Mouse (Mus musculus): ENCODE data around the gene Itga9. TPM values are rescaled to one million over a fixed set of nuclear protein-coding genes. Genes with fewer than 3 reads are reported as not detected.

Itga9 gene
- polyA plus RNA-seq, 1 experiment from 2014 or later, result 12.6 TPM

- Histone ChIP-seq H3K36me3 (ENCODE audit: control insufficient read depth, insufficient read depth, low read length) (no peaks in the 10 kb centered on the region), H3K9me3 (ENCODE audit: control insufficient read depth, low read length) (no peaks in the 10 kb centered on the region), H3K4me3 (ENCODE audit: low read depth, low read length) (no peak overlapping the region), H3K4me2 (ENCODE audit: low read length) (no peak overlapping the region), H3K9ac (ENCODE audit: low read length) (no peak overlapping the region), H3K4me1 (replicated peaks; ENCODE audit: control insufficient read depth, insufficient read depth, low read length) (peaks cover 36% of the 10 kb centered on the region), H3K27ac (ENCODE audit: low read depth) (peak overlapping the region; percentile 23; the same call in 1 of the 2 replicates), H3K27me3 (replicated peaks; ENCODE audit: control insufficient read depth, insufficient read depth, low read length) (no peaks in the 10 kb centered on the region)
- peak; percentile 66; the same call in 1 of the 2 replicates for ATAC-seq (replicated peaks; ENCODE audit: low FRiP score, low TSS enrichment, low read depth)
- WGBS, result 46% methylated on average over 14 of the region's 14 CpGs
- DNase-seq (ENCODE audit: low spot score), result peak; percentile 86
Measured at GRCm38 (mm10) chr9:118705381-118706074, 99.0 kb downstream of the Itga9 start.

DNA sequence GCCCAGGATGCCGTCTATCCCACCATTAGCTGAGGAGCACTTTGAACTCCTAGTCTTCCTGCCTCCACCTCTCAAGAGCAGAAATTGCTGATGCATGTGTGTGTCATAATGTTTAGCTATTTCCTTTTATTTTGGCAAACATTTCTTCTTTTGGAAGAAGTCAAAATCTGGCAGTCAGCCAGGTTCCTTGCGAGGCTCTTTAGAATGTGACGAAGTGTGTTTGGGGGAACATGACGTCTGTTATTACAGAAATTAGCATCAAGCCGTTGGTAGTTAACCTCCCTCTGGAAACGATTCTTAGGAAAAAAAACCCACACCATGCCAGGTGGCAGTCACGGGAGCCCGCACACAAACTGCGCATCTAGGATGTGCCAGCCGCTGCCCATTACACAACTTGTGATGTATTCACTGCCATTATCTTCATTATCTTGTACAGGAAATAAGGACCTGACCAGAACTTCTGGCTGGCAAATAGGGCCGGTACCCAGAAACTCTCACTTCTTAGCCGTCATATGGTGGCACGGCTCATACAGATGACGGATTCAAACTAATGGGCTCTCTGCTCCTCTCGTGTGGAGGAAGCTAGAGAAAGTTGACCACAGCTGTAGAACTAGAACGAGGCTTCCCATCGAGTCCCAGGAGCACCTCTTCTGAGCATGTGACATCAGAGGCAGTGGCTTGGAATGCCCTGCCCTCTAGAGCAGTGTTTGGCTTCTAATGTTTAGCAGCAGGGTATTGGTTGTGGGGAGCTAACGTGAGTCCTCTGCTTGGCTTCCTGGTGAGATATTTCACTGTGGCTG lies 99.9 kb downstream of the Itga9 start:
- 37% methylated on average over 18 of the region's 18 CpGs for WGBS
- peak; percentile 66 for DNase-seq (ENCODE audit: low spot score)

DNA sequence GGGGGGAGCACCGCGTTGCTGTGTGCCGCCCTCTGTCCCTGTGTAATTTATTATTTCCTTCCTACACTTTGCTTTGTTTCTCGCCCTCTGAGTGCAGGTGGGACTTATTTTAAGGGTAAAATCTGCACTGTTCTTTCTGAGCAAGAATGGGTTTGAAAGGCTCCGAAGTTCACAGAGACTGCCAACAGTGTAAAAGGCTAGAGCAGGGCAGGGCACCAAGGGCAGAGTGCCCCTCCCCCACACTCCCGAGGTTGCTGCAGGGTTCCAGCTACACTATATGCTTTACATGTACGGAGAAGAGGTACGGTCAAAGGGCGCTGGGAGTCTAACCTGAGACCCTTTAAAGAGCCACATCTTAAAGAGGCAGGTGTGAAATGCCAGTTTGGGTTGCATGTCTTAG lies 104.1 kb downstream of the Itga9 start:
- Histone ChIP-seq H3K27ac (ENCODE audit: low read depth) (no peak overlapping the region), H3K27me3 (replicated peaks; ENCODE audit: control insufficient read depth, insufficient read depth, low read length) (no peaks in the 10 kb centered on the region), H3K36me3 (ENCODE audit: control insufficient read depth, insufficient read depth, low read length) (no peaks in the 10 kb centered on the region), H3K9me3 (ENCODE audit: control insufficient read depth, low read length) (no peaks in the 10 kb centered on the region), H3K9ac (ENCODE audit: low read length) (no peak overlapping the region), H3K4me3 (ENCODE audit: low read depth, low read length) (no peak overlapping the region), H3K4me1 (replicated peaks; ENCODE audit: control insufficient read depth, insufficient read depth, low read length) (peaks cover 28% of the 10 kb centered on the region), H3K4me2 (ENCODE audit: low read length) (no peak overlapping the region)
- 52% methylated on average over 9 of the region's 9 CpGs for WGBS
- DNase-seq (ENCODE audit: low spot score) (no peak), ATAC-seq (replicated peaks; ENCODE audit: low FRiP score, low TSS enrichment, low read depth) (no peak)

More for the DNA sequence above, 99.9 kb downstream of the Itga9 start:
- Histone ChIP-seq H3K36me3 (ENCODE audit: control insufficient read depth, insufficient read depth, low read length) (no peaks in the 10 kb centered on the region), H3K4me2 (ENCODE audit: low read length) (no peak overlapping the region), H3K9me3 (ENCODE audit: control insufficient read depth, low read length) (no peaks in the 10 kb centered on the region), H3K4me3 (ENCODE audit: low read depth, low read length) (no peak overlapping the region), H3K9ac (ENCODE audit: low read length) (no peak overlapping the region), H3K27me3 (replicated peaks; ENCODE audit: control insufficient read depth, insufficient read depth, low read length) (no peaks in the 10 kb centered on the region), H3K4me1 (replicated peaks; ENCODE audit: control insufficient read depth, insufficient read depth, low read length) (peaks cover 28% of the 10 kb centered on the region), H3K27ac (ENCODE audit: low read depth) (peak overlapping the region; percentile 66)
- ATAC-seq (replicated peaks; ENCODE audit: low FRiP score, low TSS enrichment, low read depth), result no peak; the same call in 1 of the 2 replicates

DNA sequence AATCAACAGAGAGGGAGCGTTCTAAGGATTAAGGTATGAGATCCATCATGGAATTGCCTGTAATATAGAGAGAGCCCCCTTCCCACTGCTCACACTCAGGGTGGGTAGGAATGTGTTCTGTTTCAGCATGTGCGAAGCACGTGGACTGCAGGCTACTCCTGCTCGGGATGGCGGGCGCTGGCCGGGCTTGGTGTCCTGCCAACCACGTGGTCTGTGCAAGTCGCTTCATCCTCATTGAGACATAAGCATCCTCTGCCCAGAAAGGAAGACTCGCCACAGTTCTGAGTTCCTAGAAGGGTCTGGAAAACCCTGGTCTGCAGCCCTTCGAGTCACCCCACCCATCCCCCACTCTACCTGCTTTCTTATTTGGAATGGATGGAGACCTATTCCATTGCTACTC lies 105.3 kb downstream of the Itga9 start:
- Histone ChIP-seq H3K4me1 (replicated peaks; ENCODE audit: control insufficient read depth, insufficient read depth, low read length) (peaks cover 17% of the 10 kb centered on the region), H3K27ac (ENCODE audit: low read depth) (no peak overlapping the region), H3K9ac (ENCODE audit: low read length) (no peak overlapping the region), H3K9me3 (ENCODE audit: control insufficient read depth, low read length) (peaks cover 2% of the 10 kb centered on the region; the same call in 1 of the 2 replicates), H3K27me3 (replicated peaks; ENCODE audit: control insufficient read depth, insufficient read depth, low read length) (no peaks in the 10 kb centered on the region), H3K4me2 (ENCODE audit: low read length) (no peak overlapping the region), H3K4me3 (ENCODE audit: low read depth, low read length) (no peak overlapping the region), H3K36me3 (ENCODE audit: control insufficient read depth, insufficient read depth, low read length) (no peaks in the 10 kb centered on the region)
- ATAC-seq (replicated peaks; ENCODE audit: low FRiP score, low TSS enrichment, low read depth) (no peak), DNase-seq (ENCODE audit: low spot score) (no peak)
- WGBS, result 82% methylated on average over 11 of the region's 11 CpGs

DNA sequence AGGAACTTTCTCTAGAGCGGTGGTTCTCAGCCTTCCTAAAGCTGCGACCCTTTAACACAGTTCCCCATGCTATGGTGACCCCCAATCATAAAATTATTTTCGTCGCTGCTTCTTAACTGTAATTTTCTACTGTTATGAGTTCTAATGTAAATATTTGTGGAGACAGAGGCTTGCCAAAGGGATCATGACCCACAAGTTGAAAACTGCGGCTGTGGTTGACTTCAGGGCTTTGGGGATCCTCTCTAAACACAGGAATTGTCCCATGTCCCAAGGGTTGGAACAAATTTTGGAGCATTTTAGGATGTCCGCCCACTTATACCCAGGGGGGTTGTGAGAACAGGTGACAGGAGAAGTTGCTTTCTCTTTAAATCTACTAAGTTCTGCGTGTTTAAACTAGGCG lies 107.0 kb downstream of the Itga9 start:
- Histone ChIP-seq H3K4me1 (replicated peaks; ENCODE audit: control insufficient read depth, insufficient read depth, low read length) (peaks cover 22% of the 10 kb centered on the region), H3K36me3 (ENCODE audit: control insufficient read depth, insufficient read depth, low read length) (no peaks in the 10 kb centered on the region), H3K9me3 (ENCODE audit: control insufficient read depth, low read length) (peaks cover 3% of the 10 kb centered on the region; the same call in 1 of the 2 replicates), H3K4me2 (ENCODE audit: low read length) (no peak overlapping the region), H3K4me3 (ENCODE audit: low read depth, low read length) (no peak overlapping the region), H3K27me3 (replicated peaks; ENCODE audit: control insufficient read depth, insufficient read depth, low read length) (no peaks in the 10 kb centered on the region), H3K27ac (ENCODE audit: low read depth) (no peak overlapping the region), H3K9ac (ENCODE audit: low read length) (no peak overlapping the region)
- no peak for DNase-seq (ENCODE audit: low spot score)
- no peak for ATAC-seq (replicated peaks; ENCODE audit: low FRiP score, low TSS enrichment, low read depth)
- WGBS, result 63% methylated on average over 8 of the region's 8 CpGs

- H3K27ac ChIP-seq (ENCODE audit: low read depth), result no peak overlapping the region
- no peak overlapping the region for H3K4me3 ChIP-seq (ENCODE audit: low read depth, low read length)
- H3K4me2 ChIP-seq (ENCODE audit: low read length), result no peak overlapping the region
- no peak overlapping the region for H3K9ac ChIP-seq (ENCODE audit: low read length)
- WGBS, result 73% methylated on average over 5 of the region's 5 CpGs
- no peaks in the 10 kb centered on the region for H3K36me3 ChIP-seq (ENCODE audit: control insufficient read depth, insufficient read depth, low read length)
- H3K27me3 ChIP-seq (replicated peaks; ENCODE audit: control insufficient read depth, insufficient read depth, low read length), result no peaks in the 10 kb centered on the region
- no peak for DNase-seq (ENCODE audit: low spot score)
- H3K4me1 ChIP-seq (replicated peaks; ENCODE audit: control insufficient read depth, insufficient read depth, low read length), result peaks cover 23% of the 10 kb centered on the region
- peaks cover 3% of the 10 kb centered on the region; the same call in 1 of the 2 replicates for H3K9me3 ChIP-seq (ENCODE audit: control insufficient read depth, low read length)
- no peak for ATAC-seq (replicated peaks; ENCODE audit: low FRiP score, low TSS enrichment, low read depth)
Measured at GRCm38 (mm10) chr9:118714536-118714935, 108.0 kb downstream of the Itga9 start.

GRCm38 (mm10) chr9:118715971-118716628 lies 109.6 kb downstream of the Itga9 start:
- no peak overlapping the region for H3K27ac ChIP-seq (ENCODE audit: low read depth)
- DNase-seq (ENCODE audit: low spot score), result no peak
- no peaks in the 10 kb centered on the region for H3K36me3 ChIP-seq (ENCODE audit: control insufficient read depth, insufficient read depth, low read length)
- no peak; the same call in 1 of the 2 replicates for ATAC-seq (replicated peaks; ENCODE audit: low FRiP score, low TSS enrichment, low read depth)
- H3K9ac ChIP-seq (ENCODE audit: low read length), result no peak overlapping the region
- H3K4me1 ChIP-seq (replicated peaks; ENCODE audit: control insufficient read depth, insufficient read depth, low read length), result peaks cover 23% of the 10 kb centered on the region
- H3K4me3 ChIP-seq (ENCODE audit: low read depth, low read length), result no peak overlapping the region
- H3K4me2 ChIP-seq (ENCODE audit: low read length), result no peak overlapping the region
- 70% methylated on average over 9 of the region's 9 CpGs for WGBS
- no peaks in the 10 kb centered on the region for H3K27me3 ChIP-seq (replicated peaks; ENCODE audit: control insufficient read depth, insufficient read depth, low read length)
- peaks cover 3% of the 10 kb centered on the region; the same call in 1 of the 2 replicates for H3K9me3 ChIP-seq (ENCODE audit: control insufficient read depth, low read length)

- Histone ChIP-seq H3K4me2 (ENCODE audit: low read length) (no peak overlapping the region), H3K4me3 (ENCODE audit: low read depth, low read length) (no peak overlapping the region), H3K36me3 (ENCODE audit: control insufficient read depth, insufficient read depth, low read length) (no peaks in the 10 kb centered on the region), H3K9me3 (ENCODE audit: control insufficient read depth, low read length) (peaks cover 3% of the 10 kb centered on the region; the same call in 1 of the 2 replicates), H3K27ac (ENCODE audit: low read depth) (peak overlapping the region; percentile 29; the same call in 1 of the 2 replicates), H3K27me3 (replicated peaks; ENCODE audit: control insufficient read depth, insufficient read depth, low read length) (no peaks in the 10 kb centered on the region), H3K4me1 (replicated peaks; ENCODE audit: control insufficient read depth, insufficient read depth, low read length) (peaks cover 23% of the 10 kb centered on the region), H3K9ac (ENCODE audit: low read length) (no peak overlapping the region)
- ATAC-seq (replicated peaks; ENCODE audit: low FRiP score, low TSS enrichment, low read depth) (no peak), DNase-seq (ENCODE audit: low spot score) (no peak)
- 28% methylated on average over 3 of the region's 3 CpGs for WGBS
Measured at GRCm38 (mm10) chr9:118717436-118717835, 110.9 kb downstream of the Itga9 start.
